Mouse (Mus musculus) ES-Bruce4 (cell line): ENCODE data around the gene Dennd5a. TPM values are rescaled to one million over a fixed set of nuclear protein-coding genes. Genes with fewer than 3 reads are reported as not detected.

Experiments used
- H3K27ac ChIP-seq: 2 replicates; pipeline ENCODE4 v1.5.1; 2012; ENCODE audit warnings: low read length, inconsistent platforms; ENCODE audit not compliant: insufficient read depth
- H3K27me3 ChIP-seq: 2 replicates; pipeline ENCODE4 v1.6.1; 2012; ENCODE audit warnings: mild to moderate bottlenecking, low read length, inconsistent platforms; ENCODE audit not compliant: control insufficient read depth, poor library complexity, insufficient read depth, severe bottlenecking
- H3K36me3 ChIP-seq: 2 replicates; pipeline ENCODE4 v1.6.1; 2012; ENCODE audit warnings: inconsistent platforms, mild to moderate bottlenecking, low read length, moderate library complexity; ENCODE audit not compliant: control insufficient read depth, poor library complexity, insufficient read depth, severe bottlenecking
- H3K4me1 ChIP-seq: one replicate; pipeline ENCODE4 v1.8.1; 2011; ENCODE audit warnings: low read length; ENCODE audit not compliant: control insufficient read depth, insufficient read depth
- H3K4me3 ChIP-seq: 2 replicates; pipeline ENCODE4 v1.5.1; 2011; ENCODE audit warnings: low read depth, mild to moderate bottlenecking, low read length
- H3K9ac ChIP-seq: 2 replicates; pipeline ENCODE4 v1.6.1; 2012; ENCODE audit warnings: low read depth, mild to moderate bottlenecking, inconsistent platforms; ENCODE audit not compliant: poor library complexity, severe bottlenecking
- H3K9me3 ChIP-seq: replicated peaks from 2 replicates; pipeline ENCODE4 v1.6.1; 2012; ENCODE audit warnings: mild to moderate bottlenecking, low read length, inconsistent platforms; ENCODE audit not compliant: control insufficient read depth, poor library complexity, insufficient read depth, severe bottlenecking
- CTCF ChIP-seq: IDR thresholded peaks from one replicate; pipeline ENCODE4 v1.8.1; 2011; ENCODE audit warnings: low read depth, low read length
- EP300 ChIP-seq: IDR thresholded peaks from 2 replicates; pipeline ENCODE4 v1.6.1; 2011; ENCODE audit warnings: low read depth, low read length; ENCODE audit not compliant: insufficient read depth
- POLR2A ChIP-seq: IDR thresholded peaks from one replicate; pipeline ENCODE4 v1.8.1; 2011; ENCODE audit warnings: low read length; ENCODE audit not compliant: insufficient read depth
- polyA plus RNA-seq: library from polyadenylated mRNA; stranded (reverse); fragments of >200 nt; gene quantifications from 2 replicates; pipeline ENCODE4 v1.2.4, GENCODE M21; 2011; ENCODE audit warnings: low read depth; ENCODE audit not compliant: missing spikeins, insufficient read depth, insufficient read length

Gene Dennd5a
- polyA plus RNA-seq, 1 experiment, result 56.2 TPM

DNA sequence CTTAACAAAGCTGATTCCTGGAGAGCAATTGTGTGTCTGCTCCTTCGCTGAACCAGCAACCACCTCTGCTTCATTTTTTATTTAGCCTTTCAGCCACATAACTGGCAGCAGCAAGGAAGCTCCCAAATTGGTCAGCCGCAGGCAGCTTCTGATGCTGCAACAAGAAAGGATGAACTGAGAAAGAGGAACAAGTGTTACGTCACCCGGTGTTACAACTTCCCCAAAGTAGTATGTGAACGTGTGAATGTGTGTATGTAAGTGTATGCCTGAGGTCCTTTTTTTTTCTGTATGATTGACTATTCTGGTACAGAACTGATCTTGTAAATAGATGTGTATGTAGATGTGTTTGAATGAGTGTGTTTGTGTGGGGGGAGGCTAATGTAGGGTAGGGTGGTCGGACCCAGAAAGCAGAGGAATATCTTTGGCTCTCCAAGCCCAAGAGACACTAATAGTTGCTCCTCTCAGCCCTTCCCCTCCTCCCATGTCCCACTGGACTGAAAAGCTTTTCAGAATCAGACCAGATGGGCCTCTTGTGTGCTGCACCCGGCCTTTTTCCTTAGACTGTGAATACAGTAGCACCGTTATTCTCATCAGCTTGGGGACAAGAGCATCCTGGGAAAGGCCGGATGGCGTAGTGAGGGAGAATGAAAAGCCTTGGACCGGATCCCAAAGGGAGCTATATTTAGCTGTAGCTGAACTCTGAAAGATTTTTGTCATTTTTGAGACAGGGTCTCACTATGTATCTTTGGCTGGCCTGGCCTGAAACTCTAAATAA, 7.7 kb upstream of the Dennd5a start:
- Histone ChIP-seq H3K27me3 (no peaks in the 10 kb centered on the region), H3K4me1 (no peaks in the 10 kb centered on the region), H3K36me3 (peaks cover 3% of the 10 kb centered on the region), H3K9ac (no peak overlapping the region), H3K27ac (no peak overlapping the region), H3K9me3 (0 out of 2 replicates have a peak, but pooled peaks cover 3% of the 10 kb centered on the region), H3K4me3 (no peak overlapping the region)
- TF ChIP-seq EP300 (no peak), CTCF (no peak)

DNA sequence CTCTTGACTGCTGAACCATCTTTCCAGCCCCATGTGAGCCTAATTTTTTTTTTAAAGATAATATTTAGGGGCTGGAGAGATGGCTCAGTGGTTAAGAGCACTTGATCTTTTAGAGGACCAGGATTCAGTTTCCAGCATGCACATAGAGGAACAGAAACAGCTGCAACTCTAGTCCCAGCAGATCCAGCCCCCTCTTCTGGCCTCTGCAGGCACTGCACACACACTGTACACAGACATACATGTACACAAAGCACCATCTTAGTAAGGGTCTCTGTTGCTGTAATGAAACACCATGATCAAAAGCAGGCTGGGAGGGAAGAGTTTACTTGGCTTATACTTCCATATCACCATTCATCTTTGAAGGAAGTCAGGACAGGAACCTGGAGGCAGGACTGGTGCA, 5.4 kb upstream of the Dennd5a start:
- H3K9ac ChIP-seq, result no peak overlapping the region

DNA sequence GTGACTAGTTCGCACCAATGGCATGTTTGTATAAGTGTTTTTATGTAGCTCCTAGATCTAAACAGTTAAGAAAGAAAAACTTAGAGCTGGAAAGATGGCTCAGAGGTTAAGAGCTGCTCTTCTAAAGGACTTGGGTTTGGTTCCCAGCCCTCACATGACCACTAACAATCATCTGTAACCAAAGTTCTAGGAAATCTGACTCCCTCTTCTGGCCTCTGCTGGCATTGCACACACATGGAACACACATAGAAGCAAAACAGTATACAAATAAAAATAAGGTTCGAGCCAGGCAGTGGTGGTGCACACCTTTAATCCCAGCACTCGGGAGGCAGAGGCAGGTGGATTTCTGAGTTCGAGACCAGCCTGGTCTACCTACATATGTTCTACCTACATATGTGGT, 3.4 kb upstream of the Dennd5a start:
- 0 out of 2 replicates have a peak, but pooled peaks cover 3% of the 10 kb centered on the region for H3K9me3 ChIP-seq
- no peaks in the 10 kb centered on the region; the same call in 1 of the 2 replicates for H3K27me3 ChIP-seq
- H3K36me3 ChIP-seq, result no peaks in the 10 kb centered on the region
- H3K9ac ChIP-seq, result no peak overlapping the region
- no peak overlapping the region for H3K27ac ChIP-seq
- no peak overlapping the region for H3K4me3 ChIP-seq
- H3K4me1 ChIP-seq, result no peaks in the 10 kb centered on the region
- no peak for TF ChIP-seq EP300
- no peak for TF ChIP-seq CTCF
- TF ChIP-seq POLR2A, result no peak

More for the DNA sequence above, 5.4 kb upstream of the Dennd5a start:
- no peaks in the 10 kb centered on the region for H3K36me3 ChIP-seq
- H3K4me3 ChIP-seq, result no peak overlapping the region
- H3K4me1 ChIP-seq, result no peaks in the 10 kb centered on the region
- no peaks in the 10 kb centered on the region; the same call in 1 of the 2 replicates for H3K27me3 ChIP-seq
- H3K27ac ChIP-seq, result no peak overlapping the region
- TF ChIP-seq EP300 (no peak), CTCF (peak; percentile 54), POLR2A (no peak)
- H3K9me3 ChIP-seq, result 0 out of 2 replicates have a peak, but pooled peaks cover 3% of the 10 kb centered on the region

DNA sequence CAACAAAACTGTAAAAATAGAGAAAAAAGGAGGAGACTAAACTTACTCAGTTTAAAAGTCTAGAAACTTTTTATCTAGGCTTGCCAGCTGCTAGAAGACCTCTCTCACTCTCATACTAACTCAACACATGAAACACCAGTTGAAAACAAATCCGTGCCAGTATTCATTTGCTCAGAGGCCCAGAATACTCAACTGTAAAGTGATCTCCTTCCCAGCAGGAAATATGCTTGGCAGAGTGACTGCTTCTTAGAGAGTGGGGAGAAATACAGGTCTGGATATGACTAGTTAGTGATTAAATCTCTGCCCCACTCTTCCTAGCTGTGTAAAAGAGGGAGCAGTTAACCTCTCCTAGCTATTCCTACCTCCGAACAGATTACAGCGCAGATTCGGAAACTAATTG, 2.3 kb upstream of the Dennd5a start:
- Histone ChIP-seq H3K4me1 (no peaks in the 10 kb centered on the region), H3K27me3 (no peaks in the 10 kb centered on the region; the same call in 1 of the 2 replicates), H3K9ac (no peak overlapping the region), H3K27ac (no peak overlapping the region), H3K4me3 (no peak overlapping the region), H3K36me3 (no peaks in the 10 kb centered on the region), H3K9me3 (0 out of 2 replicates have a peak, but pooled peaks cover 3% of the 10 kb centered on the region)
- no peak for TF ChIP-seq POLR2A
- no peak for TF ChIP-seq EP300
- TF ChIP-seq CTCF, result no peak

DNA sequence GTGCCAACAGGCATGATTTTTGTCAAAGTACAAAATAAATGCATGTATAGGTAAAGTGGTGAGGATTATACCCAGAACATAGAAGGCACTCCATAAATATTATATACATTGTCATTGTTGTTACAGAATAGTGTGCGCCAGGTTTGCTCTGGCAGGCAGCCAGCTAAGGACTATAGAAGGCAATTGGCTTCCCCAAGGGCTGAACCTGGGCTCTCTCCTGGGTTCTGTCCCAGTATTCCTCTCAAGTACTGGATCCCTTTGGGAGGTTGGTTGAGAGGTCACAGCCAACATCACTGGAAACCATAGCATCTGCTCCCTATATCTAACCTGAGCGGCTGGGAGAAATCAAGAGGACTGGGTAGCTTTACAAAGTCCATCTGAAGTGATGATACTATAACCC, 1.3 kb upstream of the Dennd5a start:
- Histone ChIP-seq H3K9ac (no peak overlapping the region), H3K4me1 (no peaks in the 10 kb centered on the region), H3K27ac (no peak overlapping the region), H3K4me3 (no peak overlapping the region), H3K36me3 (no peaks in the 10 kb centered on the region), H3K27me3 (no peaks in the 10 kb centered on the region; the same call in 1 of the 2 replicates), H3K9me3 (0 out of 2 replicates have a peak, but pooled peaks cover 3% of the 10 kb centered on the region)
- TF ChIP-seq POLR2A, result no peak
- TF ChIP-seq CTCF, result no peak
- TF ChIP-seq EP300, result no peak

DNA sequence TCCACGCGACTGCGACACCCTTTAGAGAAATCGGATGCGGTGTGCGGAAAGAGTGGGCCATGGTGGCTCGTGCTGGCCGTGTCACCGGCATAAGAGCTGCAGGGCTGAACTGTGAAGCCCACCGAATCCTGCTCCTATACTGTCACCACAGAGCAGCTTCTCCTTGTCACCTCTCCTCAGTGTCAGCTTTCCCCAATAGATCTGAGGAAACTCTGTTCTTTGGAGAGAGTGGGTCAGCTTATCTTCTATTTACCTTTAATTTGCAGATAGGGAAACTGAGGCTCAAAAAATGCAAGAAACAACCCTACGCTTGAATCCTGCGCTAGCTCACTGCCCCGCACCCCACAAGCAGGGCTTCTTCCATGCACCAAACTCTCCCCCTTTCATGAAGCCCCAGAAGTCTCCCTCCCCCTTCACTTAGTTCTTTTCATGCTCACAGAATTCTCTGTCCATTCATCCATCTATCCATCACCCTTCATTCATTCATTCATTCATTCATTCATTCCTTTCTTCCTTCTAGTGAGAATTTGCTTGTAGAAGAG, 414 bp upstream of the Dennd5a start:
- 0 out of 2 replicates have a peak, but pooled peaks cover 3% of the 10 kb centered on the region for H3K9me3 ChIP-seq
- no peaks in the 10 kb centered on the region for H3K4me1 ChIP-seq
- H3K9ac ChIP-seq, result peak overlapping the region; percentile 98
- TF ChIP-seq CTCF (no peak), POLR2A (no peak), EP300 (no peak)
- no peak overlapping the region for H3K27ac ChIP-seq
- peak overlapping the region; percentile 90 for H3K4me3 ChIP-seq
- H3K27me3 ChIP-seq, result no peaks in the 10 kb centered on the region; the same call in 1 of the 2 replicates
- no peaks in the 10 kb centered on the region for H3K36me3 ChIP-seq
